Mouse (Mus musculus) kidney, adult 11 months (tissue): Measurements from ENCODE around the gene Drd1.

ENCODE experiments used
- DNase-seq: peaks from one replicate; pipeline ENCODE4 v3.0.0; 2022

Gene Drd1

GRCm38 (mm10) chr13:54072526-54073057 lies 17.1 kb upstream of the Drd1 start:
- no peak for DNase-seq

GRCm38 (mm10) chr13:54071606-54072331 lies 16.3 kb upstream of the Drd1 start, which contains the start of gene Sfxn1:
Sfxn1 (plus strand) TSS chr13:54071869.
- DNase-seq: peak; percentile 73

- DNase-seq: no peak
These were observed 15.5 kb upstream of the Drd1 start for GRCm38 (mm10) chr13:54071011-54071410.

- peak; percentile 71 for DNase-seq
These were observed 12.2 kb upstream of the Drd1 start for GRCm38 (mm10) chr13:54067617-54068166.

GRCm38 (mm10) chr13:54066081-54066746 lies 10.7 kb upstream of the Drd1 start:
- no peak for DNase-seq

- DNase-seq: no peak
These were observed 7.8 kb upstream of the Drd1 start for GRCm38 (mm10) chr13:54063292-54063691.

GRCm38 (mm10) chr13:54062068-54062467 lies 6.6 kb upstream of the Drd1 start:
- no peak for DNase-seq

GRCm38 (mm10) chr13:54054962-54055361 lies 543 bp downstream of the Drd1 start:
- DNase-seq: no peak

GRCm38 (mm10) chr13:54051641-54052040 lies 3.9 kb downstream of the Drd1 start:
- no peak for DNase-seq

GRCm38 (mm10) chr13:54048679-54049352 lies 6.7 kb downstream of the Drd1 start:
- no peak for DNase-seq

GRCm38 (mm10) chr13:54040256-54040655 lies 15.2 kb downstream of the Drd1 start:
- no peak for DNase-seq

- DNase-seq: no peak
These were observed 17.6 kb downstream of the Drd1 start for GRCm38 (mm10) chr13:54037936-54038335.

GRCm38 (mm10) chr13:54035541-54035940 lies 20.0 kb downstream of the Drd1 start:
- no peak for DNase-seq

GRCm38 (mm10) chr13:54033653-54034052 lies 21.9 kb downstream of the Drd1 start:
- no peak for DNase-seq

- DNase-seq: no peak
These were observed 28.4 kb downstream of the Drd1 start for GRCm38 (mm10) chr13:54027079-54027478.

- no peak for DNase-seq
These were observed 32.2 kb downstream of the Drd1 start for GRCm38 (mm10) chr13:54023311-54023710.

GRCm38 (mm10) chr13:54008716-54009115 lies 46.8 kb downstream of the Drd1 start:
- DNase-seq: no peak
